Mouse (Mus musculus) liver, adult 2 months (tissue): ENCODE data around the gene Pigv.

ENCODE experiments used
- CTCF ChIP-seq: fragments of 200-500 bp; IDR thresholded peaks from 2 replicates; pipeline ENCODE4 v1.5.1; 2011; ENCODE audit warnings: low read depth, low read length, control low read depth
- POLR2A ChIP-seq: fragments of 200-500 bp; IDR thresholded peaks from 2 replicates; pipeline ENCODE4 v1.6.1; 2011; ENCODE audit warnings: low read length, control low read depth; ENCODE audit not compliant: insufficient read depth; ENCODE audit errors: extremely low read depth

DNA sequence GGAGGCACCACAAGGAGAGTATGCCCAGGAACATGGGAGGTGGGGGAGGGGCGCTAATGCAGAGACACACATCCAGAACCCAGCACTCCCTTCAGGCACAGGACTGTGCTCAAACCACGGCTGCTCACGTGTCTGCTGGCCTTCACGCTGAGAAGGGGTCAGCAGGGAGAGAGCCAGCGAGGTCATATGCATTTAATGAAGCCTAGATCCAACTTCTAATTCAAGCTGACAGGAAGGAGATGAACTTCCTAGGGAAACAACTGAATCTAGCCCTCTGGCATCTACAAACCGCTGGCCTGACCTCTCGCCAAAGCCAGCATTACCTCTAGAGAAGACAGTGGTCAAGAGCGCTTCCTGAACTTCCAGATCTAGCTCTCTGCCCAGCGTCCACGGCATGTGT, 57.0 kb downstream of the Pigv start:
- TF ChIP-seq CTCF (no peak), POLR2A (no peak)
